Mouse (Mus musculus) lung, postnatal 0 days (tissue): ENCODE measurements around the gene Gm8159. TPM values are rescaled to one million over a fixed set of nuclear protein-coding genes. Genes with fewer than 3 reads are reported as not detected.
"Not testable (repeated sequence)": the region's sequence is repeated elsewhere in the genome, so short reads cannot be mapped to it uniquely, and the experiment has no call there.

Experiments used
- ATAC-seq: fragments of 200-750 bp; cut with Nextera tagmentation; 2 replicates; pipeline ENCODE4 v1.8.0; 2017; ENCODE audit warnings: moderate library complexity
- DNase-seq: peaks from one replicate; pipeline ENCODE4 v3.0.0-alpha.2; 2016; ENCODE audit warnings: low spot score
- H3K27ac ChIP-seq: fragments of 300-500 bp; sonication (generic); 2 replicates; pipeline ENCODE4 v1.5.1; 2014; ENCODE audit warnings: antibody characterized with exemption, mild to moderate bottlenecking, low read length, mixed read lengths
- H3K27me3 ChIP-seq: fragments of 300-500 bp; sonication (generic); replicated peaks from 2 replicates; pipeline ENCODE4 v1.6.1; 2014; ENCODE audit warnings: low read length, mixed read lengths; ENCODE audit not compliant: insufficient read depth
- H3K36me3 ChIP-seq: fragments of 300-500 bp; sonication (generic); 2 replicates; pipeline ENCODE4 v1.6.1; 2014; ENCODE audit warnings: low read length, mixed read lengths; ENCODE audit not compliant: insufficient read depth
- H3K4me1 ChIP-seq: fragments of 300-500 bp; sonication (generic); 2 replicates; pipeline ENCODE4 v1.6.1; 2014; ENCODE audit warnings: antibody characterized with exemption, low read depth, low read length, mixed read lengths; ENCODE audit not compliant: insufficient read depth
- H3K4me2 ChIP-seq: fragments of 300-500 bp; sonication (generic); replicated peaks from 2 replicates; pipeline ENCODE4 v1.6.1; 2014; ENCODE audit warnings: low read depth, mild to moderate bottlenecking, low read length, moderate library complexity, mixed read lengths
- H3K4me3 ChIP-seq: fragments of 300-500 bp; sonication (generic); 2 replicates; pipeline ENCODE4 v1.5.1; 2014; ENCODE audit warnings: low read depth, low read length
- H3K9ac ChIP-seq: fragments of 300-500 bp; sonication (generic); replicated peaks from 2 replicates; pipeline ENCODE4 v1.6.1; 2014; ENCODE audit warnings: low read depth, mild to moderate bottlenecking
- H3K9me3 ChIP-seq: fragments of 300-500 bp; sonication (generic); 2 replicates; pipeline ENCODE4 v1.6.1; 2016; ENCODE audit warnings: low read length, mixed read lengths
- CTCF ChIP-seq: IDR thresholded peaks from 2 replicates; pipeline ENCODE4 v1.5.1; 2016; ENCODE audit warnings: antibody characterized with exemption, mild to moderate bottlenecking
- WGBS: fragments of 180-500 bp; shearing (Covaris S2); extraction: QIAGEN DNeasy Blood & Tissue Kit; methylation state at CpG from one replicate; pipeline ENCODE4 v1.1.7; 2014; 5-methylcytosine and 5-hydroxymethylcytosine counted together
- polyA plus RNA-seq: library from polyadenylated mRNA; unstranded; fragments of >200 nt; fragmentation: Nextera tagmentation; extraction: Ambion mirVana; gene quantifications from 2 replicates; pipeline ENCODE4 v1.2.1, GENCODE M21; 2015

The Gm8159 gene
- not detected in 2 replicates for polyA plus RNA-seq

GRCm38 (mm10) chr14:4632052-4632451 is at the start of gene Gm8159:
Gene Gm8159 (plus strand): TSS chr14:4632352.
- H3K4me1 ChIP-seq, H3K9ac ChIP-seq, H3K27ac ChIP-seq, H3K36me3 ChIP-seq, H3K4me3 ChIP-seq, DNase-seq, H3K4me2 ChIP-seq, H3K9me3 ChIP-seq, ATAC-seq, H3K27me3 ChIP-seq: not testable (repeated sequence)
- no CpG with 5 or more reads among the region's 2 CpGs for WGBS

DNA sequence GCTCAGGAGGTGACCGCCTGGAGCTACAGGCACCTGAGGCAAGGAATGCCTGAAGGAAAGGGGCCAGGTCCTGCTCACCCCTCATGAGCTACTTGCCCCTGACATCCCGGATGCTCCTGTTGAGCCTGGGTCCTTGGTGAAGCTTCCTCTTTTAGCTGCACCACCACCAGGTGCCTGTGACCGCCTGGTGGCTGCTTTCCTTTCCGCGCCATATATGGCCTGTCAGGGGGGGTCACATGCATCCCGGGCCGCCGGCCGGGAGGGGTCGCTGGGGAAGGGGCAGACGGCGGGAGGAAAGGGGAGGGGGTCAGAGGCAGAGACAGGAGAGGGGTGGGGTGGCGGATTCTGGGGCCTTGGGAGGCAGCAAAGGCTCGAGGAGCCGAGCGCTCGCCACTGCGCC is 17.2 kb downstream of the Gm8159 start:
- H3K4me3 ChIP-seq, H3K4me1 ChIP-seq, ATAC-seq, H3K4me2 ChIP-seq, H3K9ac ChIP-seq, H3K36me3 ChIP-seq, H3K9me3 ChIP-seq, DNase-seq, H3K27me3 ChIP-seq, H3K27ac ChIP-seq: not testable (repeated sequence)
- WGBS: 2% methylated on average over 7 of the region's 18 CpGs

DNA sequence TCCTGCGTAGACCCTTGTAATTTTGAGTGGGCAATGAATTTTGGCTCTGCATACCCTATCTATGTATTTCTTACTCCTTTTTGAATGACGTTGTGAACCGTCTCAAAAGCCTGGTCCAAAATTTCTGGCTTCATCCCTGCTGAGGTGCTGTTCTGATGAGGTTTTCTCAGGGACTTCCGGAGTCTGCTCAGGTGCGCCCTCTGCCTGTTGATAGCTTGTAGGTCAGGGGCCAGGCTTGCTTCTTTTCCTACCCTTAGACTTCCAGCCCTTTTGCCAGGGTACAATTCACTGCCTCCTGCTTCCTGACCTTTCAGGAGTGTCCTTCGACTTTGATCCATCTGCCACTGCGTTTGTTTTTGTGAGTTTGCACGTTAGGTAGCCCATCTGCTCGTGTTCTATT is 18.2 kb downstream of the Gm8159 start:
- not testable (repeated sequence) for H3K27ac ChIP-seq, H3K27me3 ChIP-seq, H3K4me1 ChIP-seq, H3K9me3 ChIP-seq, H3K4me2 ChIP-seq, H3K9ac ChIP-seq, H3K4me3 ChIP-seq, DNase-seq, ATAC-seq, H3K36me3 ChIP-seq
- peak; percentile 46 for TF ChIP-seq CTCF
- WGBS: 5% methylated on average over 3 of the region's 9 CpGs

DNA sequence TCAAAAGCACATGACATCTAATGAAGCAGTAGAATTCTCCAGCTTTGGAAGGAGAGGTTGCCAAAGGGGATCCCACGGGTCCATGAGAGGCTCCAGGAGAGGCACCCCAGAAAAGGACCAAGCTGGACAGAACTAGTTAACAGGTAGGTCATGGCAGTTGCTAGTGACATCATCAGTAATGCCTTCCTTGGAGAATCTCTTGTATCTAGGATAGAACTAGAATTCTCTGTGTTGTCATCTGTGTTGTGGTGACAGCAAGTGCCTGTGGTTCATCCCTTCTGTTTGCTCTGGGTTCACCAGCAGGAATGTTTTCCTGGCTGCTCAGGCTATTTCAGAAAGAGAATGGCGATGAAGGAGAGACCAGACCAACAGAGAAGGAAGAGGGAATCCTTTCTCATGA is 31.7 kb downstream of the Gm8159 start, which contains the start of gene Gm3239:
Gene Gm3239 (plus strand): TSS at position 301 of the 400 bp plus-strand sequence.
- H3K36me3 ChIP-seq, DNase-seq, H3K9me3 ChIP-seq, H3K4me3 ChIP-seq, ATAC-seq, H3K27me3 ChIP-seq, H3K4me2 ChIP-seq, H3K27ac ChIP-seq, H3K4me1 ChIP-seq, H3K9ac ChIP-seq: not testable (repeated sequence)
- WGBS: no CpG with 5 or more reads among the region's 2 CpGs

Other genes starting within 250 kb of the Gm8159 start
- gene Gm3159, start 234.8 kb upstream of the Gm8159 start, polyA plus RNA-seq: not detected in 2 replicates
- 0.08 and 0.10 TPM in 2 replicates for gene Gm3164, start 216.9 kb upstream of the Gm8159 start, polyA plus RNA-seq
- not detected in 2 replicates for gene Gm3173, start 201.4 kb upstream of the Gm8159 start, polyA plus RNA-seq
- gene Gm3182, start 150.6 kb upstream of the Gm8159 start, polyA plus RNA-seq: not detected in 2 replicates
- not detected in 2 replicates for gene Gm3047, start 76.9 kb upstream of the Gm8159 start, polyA plus RNA-seq
- not detected in 2 replicates for gene Gm3239, start 31.8 kb downstream of the Gm8159 start, polyA plus RNA-seq
- not detected in 2 replicates for gene Gm7876, start 76.9 kb downstream of the Gm8159 start, polyA plus RNA-seq
- 0.14 TPM in 1 of 2 replicates, not detected in the other for gene Gm3252, start 94.4 kb downstream of the Gm8159 start, polyA plus RNA-seq
- gene Gm9602, start 144.0 kb downstream of the Gm8159 start, polyA plus RNA-seq: not detected in 2 replicates
- gene Gm3269, start 205.8 kb downstream of the Gm8159 start, polyA plus RNA-seq: not detected in 2 replicates
- 0.23 TPM in 1 of 2 replicates, not detected in the other for gene Gm3264, start 223.2 kb downstream of the Gm8159 start, polyA plus RNA-seq